Mouse (Mus musculus) MEL (cell line): ENCODE results near the gene Zdhhc14. TPM values are rescaled to one million over a fixed set of nuclear protein-coding genes. Genes with fewer than 3 reads are reported as not detected.

ENCODE experiments used
- DNase-seq: peaks from one replicate; pipeline ENCODE4 v3.0.0; 2011; ENCODE audit warnings: low read depth, low spot score
- H3K27ac ChIP-seq: 2 replicates; pipeline ENCODE4 v1.5.1; 2012; ENCODE audit warnings: low read depth, mild to moderate bottlenecking, control low read depth, low read length, moderate library complexity; ENCODE audit not compliant: control insufficient read depth
- H3K27me3 ChIP-seq, 2 experiments: fragments of 150-350 bp in 1 of 2; sonication (generic) in 1 of 2; 2 replicates each; pipeline ENCODE4 v1.6.1; 2012; ENCODE audit warnings: low read length in 2 of 2, mild to moderate bottlenecking in 2 of 2, improper control_type of control experiment in 1 of 2, moderate library complexity in 1 of 2; ENCODE audit not compliant: insufficient read depth in 2 of 2, control insufficient read depth in 1 of 2
- H3K36me3 ChIP-seq, 2 experiments: 2 replicates each; pipeline ENCODE4 v1.6.1; 2012 to 2014; ENCODE audit warnings: low read length in 2 of 2, improper control_type of control experiment in 1 of 2, inconsistent platforms in 1 of 2, mild to moderate bottlenecking in 1 of 2; ENCODE audit not compliant: insufficient read depth in 2 of 2, control insufficient read depth in 1 of 2
- H3K4me1 ChIP-seq, 2 experiments: fragments of 150-350 bp in 1 of 2; sonication (generic) in 1 of 2; 2 replicates each; pipeline ENCODE4 v1.6.1; 2012; ENCODE audit warnings: low read length in 2 of 2, improper control_type of control experiment in 1 of 2, mild to moderate bottlenecking in 1 of 2; ENCODE audit not compliant: insufficient read depth in 2 of 2, control insufficient read depth in 1 of 2
- H3K4me3 ChIP-seq, 2 experiments: fragments of 150-350 bp in 1 of 2; sonication (generic) in 1 of 2; 2 replicates each; pipeline ENCODE4 v1.5.1; 2012; ENCODE audit warnings: low read depth in 2 of 2, low read length in 2 of 2, mild to moderate bottlenecking in 2 of 2, moderate library complexity in 2 of 2, control low read depth in 1 of 2, improper control_type of control experiment in 1 of 2; ENCODE audit not compliant: control insufficient read depth in 1 of 2, insufficient read depth in 1 of 2
- H3K79me2 ChIP-seq: 2 replicates; pipeline ENCODE4 v1.6.1; 2012; ENCODE audit warnings: mild to moderate bottlenecking, low read length, moderate library complexity; ENCODE audit not compliant: control insufficient read depth, poor library complexity, insufficient read depth
- H3K9ac ChIP-seq: 2 replicates; pipeline ENCODE4 v1.6.1; 2012; ENCODE audit warnings: low read depth, mild to moderate bottlenecking, control low read depth, low read length, moderate library complexity; ENCODE audit not compliant: control insufficient read depth, poor library complexity, severe bottlenecking
- H3K9me3 ChIP-seq: fragments of 150-350 bp; sonication (generic); replicated peaks from 2 replicates; pipeline ENCODE4 v1.6.1; 2012; ENCODE audit warnings: mild to moderate bottlenecking, low read length, improper control_type of control experiment, moderate library complexity; ENCODE audit not compliant: insufficient read depth
- BHLHE40 ChIP-seq: IDR thresholded peaks from 2 replicates; pipeline ENCODE4 v1.6.1; 2012; ENCODE audit warnings: low read depth, mild to moderate bottlenecking, inconsistent platforms, low read length, improper control_type of control experiment, borderline replicate concordance
- CHD1 ChIP-seq: IDR thresholded peaks from 2 replicates; pipeline ENCODE4 v1.6.1; 2012; ENCODE audit warnings: low read depth, mild to moderate bottlenecking, inconsistent platforms, low read length, improper control_type of control experiment
- CHD2 ChIP-seq: IDR thresholded peaks from 2 replicates; pipeline ENCODE4 v1.6.1; 2011; ENCODE audit warnings: low read length, improper control_type of control experiment
- CTCF ChIP-seq, 3 experiments: IDR thresholded peaks in 2 of 3; conservative IDR thresholded peaks in 1 of 3; 2 replicates each; pipeline ENCODE4 v1.5.1; 2011 to 2012; ENCODE audit warnings: low read length in 3 of 3, low read depth in 2 of 3, mild to moderate bottlenecking in 2 of 3, improper control_type of control experiment in 1 of 3, inconsistent platforms in 1 of 3, mixed read lengths in 1 of 3, moderate library complexity in 1 of 3; ENCODE audit not compliant: control insufficient read depth in 1 of 3, insufficient read depth in 1 of 3, poor library complexity in 1 of 3, severe bottlenecking in 1 of 3
- ELF1 ChIP-seq: IDR thresholded peaks from 2 replicates; pipeline ENCODE4 v1.6.1; 2014; ENCODE audit warnings: low read depth, mild to moderate bottlenecking, inconsistent platforms, low read length, improper control_type of control experiment, moderate library complexity
- HCFC1 ChIP-seq: IDR thresholded peaks from 2 replicates; pipeline ENCODE4 v1.6.1; 2012; ENCODE audit warnings: low read depth, mild to moderate bottlenecking, inconsistent platforms, low read length, improper control_type of control experiment, moderate library complexity
- KAT2A ChIP-seq: conservative IDR thresholded peaks from 2 replicates; pipeline ENCODE4 v1.6.1; 2012; ENCODE audit warnings: low read depth, low read length, improper control_type of control experiment, inconsistent platforms
- MAFK ChIP-seq: IDR thresholded peaks from 2 replicates; pipeline ENCODE4 v1.6.1; 2011; ENCODE audit warnings: low read depth, mild to moderate bottlenecking, low read length, improper control_type of control experiment, borderline replicate concordance
- MAX ChIP-seq: IDR thresholded peaks from 2 replicates; pipeline ENCODE4 v1.6.1; 2011; ENCODE audit warnings: low read length, improper control_type of control experiment
- MXI1 ChIP-seq: IDR thresholded peaks from 2 replicates; pipeline ENCODE4 v1.6.1; 2011; ENCODE audit warnings: mild to moderate bottlenecking, low read depth, low read length, improper control_type of control experiment
- NELFE ChIP-seq: IDR thresholded peaks from 2 replicates; pipeline ENCODE4 v1.6.1; 2011; ENCODE audit warnings: low read depth, low read length, improper control_type of control experiment
- POLR2A ChIP-seq, 2 experiments: IDR thresholded peaks; 2 replicates each; pipeline ENCODE4 v1.6.1; 2011 to 2012; ENCODE audit warnings: low read length in 2 of 2, mild to moderate bottlenecking in 2 of 2, control low read depth in 1 of 2, improper control_type of control experiment in 1 of 2, low read depth in 1 of 2, moderate library complexity in 1 of 2; ENCODE audit not compliant: control insufficient read depth in 1 of 2, insufficient read depth in 1 of 2, poor library complexity in 1 of 2
- POLR2AphosphoS2 ChIP-seq: IDR thresholded peaks from 2 replicates; pipeline ENCODE4 v1.6.1; 2011; ENCODE audit warnings: low read length, improper control_type of control experiment
- POLR2AphosphoS5 ChIP-seq: IDR thresholded peaks from 2 replicates; pipeline ENCODE4 v1.6.1; 2012; ENCODE audit warnings: low read depth, borderline replicate concordance, mild to moderate bottlenecking, inconsistent platforms, low read length, moderate library complexity, mixed read lengths
- RAD21 ChIP-seq: IDR thresholded peaks from 2 replicates; pipeline ENCODE4 v1.6.1; 2011; ENCODE audit warnings: mild to moderate bottlenecking, low read depth, low read length, improper control_type of control experiment
- RCOR1 ChIP-seq: IDR thresholded peaks from 2 replicates; pipeline ENCODE4 v1.6.1; 2012; ENCODE audit warnings: low read depth, mild to moderate bottlenecking, inconsistent platforms, low read length, improper control_type of control experiment
- SMC3 ChIP-seq: IDR thresholded peaks from 2 replicates; pipeline ENCODE4 v1.6.1; 2011; ENCODE audit warnings: low read depth, low read length, improper control_type of control experiment
- TBP ChIP-seq: IDR thresholded peaks from 2 replicates; pipeline ENCODE4 v1.8.0; 2011; ENCODE audit warnings: low read depth, low read length, improper control_type of control experiment
- TCF12 ChIP-seq: IDR thresholded peaks from 2 replicates; pipeline ENCODE4 v1.6.1; 2014; ENCODE audit warnings: low read depth, mild to moderate bottlenecking, inconsistent platforms, low read length, improper control_type of control experiment, moderate library complexity
- USF1 ChIP-seq: IDR thresholded peaks from 2 replicates; pipeline ENCODE4 v1.6.1; 2014; ENCODE audit warnings: low read depth, mild to moderate bottlenecking, inconsistent platforms, low read length, improper control_type of control experiment, moderate library complexity
- ZC3H11A ChIP-seq: IDR thresholded peaks from 2 replicates; pipeline ENCODE4 v1.6.1; 2012; ENCODE audit warnings: low read depth, mild to moderate bottlenecking, inconsistent platforms, low read length, improper control_type of control experiment
- ZKSCAN1 ChIP-seq: IDR thresholded peaks from 2 replicates; pipeline ENCODE4 v1.6.1; 2012; ENCODE audit warnings: low read depth, mild to moderate bottlenecking, inconsistent platforms, low read length, improper control_type of control experiment, moderate library complexity
- ZNF384 ChIP-seq: IDR thresholded peaks from 2 replicates; pipeline ENCODE4 v1.6.1; 2012; ENCODE audit warnings: low read depth, mild to moderate bottlenecking, inconsistent platforms, low read length, improper control_type of control experiment
- polyA plus RNA-seq, 2 experiments: library from polyadenylated mRNA; stranded (reverse) in 1 of 2; unstranded in 1 of 2; fragments of >175 nt in 1 of 2; fragments of >200 nt in 1 of 2; gene quantifications; 2 replicates each; pipeline versions ENCODE4 v1.2.1 to v1.2.4; 2012; ENCODE audit warnings: low replicate concordance in 2 of 2, low read depth in 1 of 2; ENCODE audit not compliant: insufficient read length in 2 of 2, insufficient read depth in 1 of 2, missing spikeins in 1 of 2
- total RNA-seq: library from RNA; depleted of rRNA; stranded (reverse); fragments of 300-350 nt; gene quantifications from 2 replicates; pipeline ENCODE4 v1.2.3, GENCODE M21; 2012

Zdhhc14 gene
- total and polyA plus RNA-seq, 3 experiments = 3.4 to 4.9 TPM; not detected in 1

- peaks cover 0 to 4% of the 10 kb centered on the region in 2 experiments; a peak in 2 of 4 replicates for H3K4me1 ChIP-seq
- H3K27me3 ChIP-seq = no peaks in the 10 kb centered on the region
- TF ChIP-seq POLR2AphosphoS2 = no peak
- TF ChIP-seq ELF1 = no peak
- TF ChIP-seq CHD2 = no peak
- TF ChIP-seq BHLHE40 = no peak
- TF ChIP-seq ZC3H11A = no peak
- no peak for DNase-seq
- H3K9ac ChIP-seq = no peak overlapping the region
- no peak overlapping the region for H3K27ac ChIP-seq
- H3K79me2 ChIP-seq = no peaks in the 10 kb centered on the region
- no peaks in the 10 kb centered on the region for H3K9me3 ChIP-seq
- H3K4me3 ChIP-seq = no peak overlapping the region
- peaks cover 0 to 8% of the 10 kb centered on the region in 2 experiments; a peak in 1 of 4 replicates for H3K36me3 ChIP-seq
Measured at GRCm38 (mm10) chr17:5536259-5537094, 44.1 kb downstream of the Zdhhc14 start.

GRCm38 (mm10) chr17:5537095-5537575, 44.8 kb downstream of the Zdhhc14 start:
- peaks cover 0 to 4% of the 10 kb centered on the region in 2 experiments; a peak in 2 of 4 replicates for H3K4me1 ChIP-seq
- H3K4me3 ChIP-seq = no peak overlapping the region
- H3K9me3 ChIP-seq = no peaks in the 10 kb centered on the region
- peaks cover 0 to 8% of the 10 kb centered on the region in 2 experiments; a peak in 1 of 4 replicates for H3K36me3 ChIP-seq
- no peaks in the 10 kb centered on the region for H3K79me2 ChIP-seq
- no peak overlapping the region for H3K27ac ChIP-seq
- DNase-seq = no peak
- TF ChIP-seq NELFE (no peak), MAX (no peak), HCFC1 (no peak), CTCF (IDR thresholded peaks at IDR 0.05 in 2 of 3, conservative IDR thresholded peaks at IDR 0.05 in 1 of 3; ENCODE audit: control insufficient read depth in 1 of 3, insufficient read depth in 1 of 3, low read depth in 2 of 3, low read length in 3 of 3, poor library complexity in 1 of 3, severe bottlenecking in 1 of 3) (no peak), RAD21 (no peak), TBP (no peak), KAT2A (no peak), USF1 (no peak), MXI1 (no peak), RCOR1 (no peak), CHD1 (no peak), SMC3 (no peak), ELF1 (no peak), MAFK (no peak), ZC3H11A (no peak), POLR2A (IDR thresholded peaks at IDR 0.05; ENCODE audit: control insufficient read depth in 1 of 2, insufficient read depth in 1 of 2, low read depth in 1 of 2, low read length in 2 of 2, poor library complexity in 1 of 2) (no peak), TCF12 (no peak), ZNF384 (no peak), ZKSCAN1 (no peak), POLR2AphosphoS5 (no peak)
- H3K9ac ChIP-seq = no peak overlapping the region
- no peaks in the 10 kb centered on the region for H3K27me3 ChIP-seq
